Mouse (Mus musculus): ENCODE data around the gene Olfr533. TPM values are rescaled to one million over a fixed set of nuclear protein-coding genes. Genes with fewer than 3 reads are reported as not detected.
"Not testable (repeated sequence)": the region's sequence is repeated elsewhere in the genome, so short reads cannot be mapped to it uniquely, and the experiment has no call there.

Olfr533 gene
- not detected for total RNA-seq (2021)
- long read RNA-seq, experiment 1, result 0 reads
- long read RNA-seq, experiment 2, result 0 reads

GRCm38 (mm10) chr7:140463070-140463469, at the start of gene Olfr533:
Olfr533 (plus strand) TSS chr7:140463370.
- DNase-seq, result not testable (repeated sequence)

GRCm38 (mm10) chr7:140421539-140421938, 41.6 kb upstream of the Olfr533 start, which contains the start of gene Olfr532:
Olfr532 (minus strand) TSS chr7:140421639.
- no peak for DNase-seq

GRCm38 (mm10) chr7:140443141-140443540, 20.0 kb upstream of the Olfr533 start:
- DNase-seq, result no peak

GRCm38 (mm10) chr7:140477886-140478285, 14.7 kb downstream of the Olfr533 start:
- no peak for DNase-seq

GRCm38 (mm10) chr7:140478733-140479132, 15.6 kb downstream of the Olfr533 start:
- DNase-seq, result no peak

- no peak for DNase-seq
Observed at GRCm38 (mm10) chr7:140483916-140484315, 20.7 kb downstream of the Olfr533 start, which contains the start of gene Olfr535. Olfr535 (plus strand) TSS chr7:140484216.

- DNase-seq, result no peak
Observed at GRCm38 (mm10) chr7:140488981-140489380, 25.8 kb downstream of the Olfr533 start.

GRCm38 (mm10) chr7:140494231-140494630, 31.1 kb downstream of the Olfr533 start:
- no peak for DNase-seq

- DNase-seq, result no peak
Observed at GRCm38 (mm10) chr7:140494702-140495101, 31.5 kb downstream of the Olfr533 start.

- DNase-seq, result not testable (repeated sequence)
Observed at GRCm38 (mm10) chr7:140507346-140508021, 44.3 kb downstream of the Olfr533 start, which contains the start of gene Olfr536. Olfr536 (minus strand) TSS chr7:140507396.

Other genes starting within 250 kb of the Olfr533 start
- gene Cd163l1, start 245.1 kb upstream of the Olfr533 start, total RNA-seq (2021), result under 1 TPM in 1 of 2 experiments, not detected in 1; 0.20 TPM
- gene 5830411N06Rik, start 216.1 kb upstream of the Olfr533 start, total RNA-seq (2021), result not detected
- gene Olfr525, start 142.5 kb upstream of the Olfr533 start, total RNA-seq (2021), result not detected
- gene Olfr527, start 129.4 kb upstream of the Olfr533 start, total RNA-seq (2021), result not detected
- gene Olfr60, start 101.7 kb upstream of the Olfr533 start, total RNA-seq (2021), result not detected
- gene Olfr530, start 87.0 kb upstream of the Olfr533 start, total RNA-seq (2021), result not detected
- not detected for gene Olfr531, start 60.5 kb upstream of the Olfr533 start, total RNA-seq (2021)
- not detected for gene Olfr532, start 41.7 kb upstream of the Olfr533 start, total RNA-seq (2021)
- not detected for gene Olfr535, start 20.8 kb downstream of the Olfr533 start, total RNA-seq (2021)
- not detected for gene Olfr536, start 44.0 kb downstream of the Olfr533 start, total RNA-seq (2021)
- not detected for gene Olfr538, start 104.5 kb downstream of the Olfr533 start, total RNA-seq (2021)
- not detected for gene Olfr46, start 137.9 kb downstream of the Olfr533 start, total RNA-seq (2021)
- gene Olfr61, start 165.6 kb downstream of the Olfr533 start, total RNA-seq (2021), result not detected
- gene Olfr53, start 183.1 kb downstream of the Olfr533 start, total RNA-seq (2021), result not detected
- gene Olfr539, start 196.6 kb downstream of the Olfr533 start, total RNA-seq (2021), result not detected
- gene Olfr45, start 218.6 kb downstream of the Olfr533 start, total RNA-seq (2021), result not detected
- gene Olfr541, start 233.9 kb downstream of the Olfr533 start, total RNA-seq (2021), result not detected